Mouse (Mus musculus): ENCODE measurements at regions not wholly inside any gene's neighbourhood (a gene's known extent, or its start where the extent isn't known, plus 50 kb on each side); places are given as distances from the start of the nearest gene placed in this dataset.

DNA sequence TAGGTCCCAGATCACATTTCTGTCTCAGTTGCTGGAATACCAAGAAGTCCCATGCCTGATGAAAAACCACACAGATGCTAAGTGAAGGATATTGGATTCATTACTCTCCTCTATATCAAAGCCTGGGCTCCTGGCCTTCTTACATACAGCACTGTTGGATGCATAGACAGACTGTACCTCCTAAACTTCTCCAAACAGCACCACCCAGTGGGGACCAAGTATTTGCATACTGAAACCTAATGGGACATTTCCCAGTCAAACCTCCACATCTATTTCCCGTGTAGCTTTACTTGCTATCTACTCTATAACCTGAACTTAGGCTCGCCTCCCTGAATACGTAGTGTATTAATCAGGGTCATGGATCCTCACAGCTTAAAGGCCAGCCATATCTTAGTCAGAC is 180.3 kb upstream of the Lmcd1 start:
- TF ChIP-seq POLR2A (IDR thresholded peaks at IDR 0.05; ENCODE audit: borderline replicate concordance, low read depth, low read length) (no peak), CTCF (IDR thresholded peaks at IDR 0.05; ENCODE audit: low read depth, low read length) (no peak)
